Mouse (Mus musculus) spleen, adult 2 months (tissue): ENCODE data around the gene Prkcsh. TPM values are rescaled to one million over a fixed set of nuclear protein-coding genes. Genes with fewer than 3 reads are reported as not detected.

Source experiments
- DNase-seq, 2 experiments: peaks; one replicate each; pipeline versions ENCODE4 v3.0.0 to v3.0.0-alpha.2; 2012 to 2021; ENCODE audit warnings: low spot score in 2 of 2, low read depth in 1 of 2
- H3K27ac ChIP-seq: fragments of 200-500 bp; 2 replicates; pipeline ENCODE4 v1.5.1; 2012; ENCODE audit warnings: low read length, inconsistent platforms; ENCODE audit not compliant: insufficient read depth
- H3K27me3 ChIP-seq: fragments of 200-500 bp; 2 replicates; pipeline ENCODE4 v1.6.1; 2012; ENCODE audit warnings: mild to moderate bottlenecking, moderate library complexity, low read length, inconsistent platforms; ENCODE audit not compliant: control insufficient read depth, insufficient read depth
- H3K36me3 ChIP-seq: fragments of 200-500 bp; 2 replicates; pipeline ENCODE4 v1.6.1; 2012; ENCODE audit warnings: mild to moderate bottlenecking, low read length, inconsistent platforms; ENCODE audit not compliant: control insufficient read depth, insufficient read depth
- H3K4me1 ChIP-seq: fragments of 200-500 bp; 2 replicates; pipeline ENCODE4 v1.6.1; 2011; ENCODE audit warnings: inconsistent platforms; ENCODE audit not compliant: control insufficient read depth, insufficient read depth, insufficient read length
- H3K4me3 ChIP-seq: fragments of 200-500 bp; 2 replicates; pipeline ENCODE4 v1.5.1; 2011; ENCODE audit warnings: mild to moderate bottlenecking, inconsistent platforms; ENCODE audit not compliant: insufficient read depth, insufficient read length; ENCODE audit errors: extremely low read depth
- CTCF ChIP-seq: fragments of 200-500 bp; IDR thresholded peaks from 2 replicates; pipeline ENCODE4 v1.5.1; 2011; ENCODE audit warnings: mild to moderate bottlenecking, inconsistent platforms; ENCODE audit not compliant: insufficient read depth, insufficient read length, insufficient replicate concordance; ENCODE audit errors: extremely low read depth
- POLR2A ChIP-seq: fragments of 200-500 bp; IDR thresholded peaks from 2 replicates; pipeline ENCODE4 v1.6.1; 2011; ENCODE audit warnings: low read depth, low read length, inconsistent platforms
- WGBS: fragments of 180-500 bp; shearing (Covaris S2); methylation state at CpG from one replicate; pipeline ENCODE4 v1.1.7; 2018; 5-methylcytosine and 5-hydroxymethylcytosine counted together
- polyA plus RNA-seq: library from polyadenylated mRNA; depleted of rRNA; stranded (reverse); fragments of >200 nt; gene quantifications from 2 replicates; pipeline ENCODE4 v1.2.3, GENCODE M21; 2012

Prkcsh gene
- polyA plus RNA-seq, 1 experiment, result 47.4 TPM

DNA sequence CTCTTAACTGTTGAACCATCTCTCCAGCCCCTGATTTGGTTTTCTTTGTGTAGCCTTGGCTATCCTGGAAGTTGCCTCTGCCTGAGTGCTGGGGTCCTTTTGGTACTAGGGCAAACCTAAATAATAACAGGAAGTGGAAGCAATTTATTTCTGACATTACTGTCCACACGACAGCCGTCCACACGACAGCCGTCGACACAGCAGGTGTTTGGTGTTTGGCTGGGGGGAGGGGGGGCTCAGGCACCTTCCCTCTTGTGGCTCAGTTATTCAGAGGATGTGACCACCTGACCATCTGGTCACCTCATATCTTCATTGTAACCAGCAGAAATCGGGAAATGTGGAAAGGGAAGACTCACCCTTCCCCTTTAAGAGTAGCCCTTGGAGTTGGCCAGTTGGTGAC, 33.7 kb upstream of the Prkcsh start:
- Histone ChIP-seq H3K36me3 (no peaks in the 10 kb centered on the region), H3K27ac (no peak overlapping the region), H3K27me3 (no peaks in the 10 kb centered on the region), H3K4me1 (no peaks in the 10 kb centered on the region), H3K4me3 (no peak overlapping the region)
- TF ChIP-seq POLR2A (no peak), CTCF (no peak)
- DNase-seq, result no peak
- WGBS, result 26% methylated on average over 6 of the region's 6 CpGs

- DNase-seq, result no peak
- Histone ChIP-seq H3K27me3 (no peaks in the 10 kb centered on the region), H3K36me3 (no peaks in the 10 kb centered on the region), H3K4me1 (no peaks in the 10 kb centered on the region), H3K4me3 (no peak overlapping the region), H3K27ac (no peak overlapping the region)
- WGBS, result 85% methylated on average over 4 of the region's 4 CpGs
- TF ChIP-seq POLR2A (no peak), CTCF (no peak)
Measured at GRCm38 (mm10) chr9:21969304-21969703, 33.3 kb upstream of the Prkcsh start.

- TF ChIP-seq POLR2A, result no peak
- TF ChIP-seq CTCF, result no peak
- no peaks in the 10 kb centered on the region for H3K36me3 ChIP-seq
- no peaks in the 10 kb centered on the region for H3K4me1 ChIP-seq
- no peaks in the 10 kb centered on the region for H3K27me3 ChIP-seq
- DNase-seq, result no peak
- no peak overlapping the region for H3K4me3 ChIP-seq
- no peak overlapping the region for H3K27ac ChIP-seq
- 89% methylated on average over 10 of the region's 10 CpGs for WGBS
Measured at GRCm38 (mm10) chr9:21976626-21977175, 25.9 kb upstream of the Prkcsh start.

DNA sequence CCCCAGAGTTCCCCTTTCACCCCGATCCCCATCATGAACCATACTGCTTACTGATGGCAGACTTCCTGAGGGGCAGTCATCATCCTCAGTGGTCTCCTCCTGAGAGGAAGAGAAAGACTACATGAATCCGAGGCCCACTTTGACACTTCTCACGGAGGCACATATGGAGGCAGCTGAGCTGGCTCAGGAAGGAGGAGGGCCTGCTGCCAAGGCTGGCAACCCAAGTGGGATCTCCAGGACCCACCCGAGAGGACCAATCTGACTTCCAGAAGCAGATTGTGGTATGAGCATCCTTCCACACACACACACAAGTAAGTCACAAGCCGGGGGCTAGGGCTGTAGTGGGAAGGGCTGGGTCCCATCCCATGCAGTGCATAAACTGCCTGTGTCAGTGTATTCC, 25.3 kb upstream of the Prkcsh start:
- Histone ChIP-seq H3K36me3 (no peaks in the 10 kb centered on the region), H3K4me1 (no peaks in the 10 kb centered on the region), H3K27me3 (no peaks in the 10 kb centered on the region), H3K4me3 (no peak overlapping the region), H3K27ac (no peak overlapping the region)
- WGBS, result 87% methylated on average over 5 of the region's 5 CpGs
- TF ChIP-seq CTCF (no peak), POLR2A (no peak)
- no peak for DNase-seq

GRCm38 (mm10) chr9:21977972-21978371, 24.6 kb upstream of the Prkcsh start:
- H3K4me3 ChIP-seq, result no peak overlapping the region
- H3K4me1 ChIP-seq, result no peaks in the 10 kb centered on the region
- DNase-seq, result peak in 1 of 2 experiments; percentile 32
- no peaks in the 10 kb centered on the region for H3K27me3 ChIP-seq
- 34% methylated on average over 2 of the region's 2 CpGs for WGBS
- TF ChIP-seq POLR2A, result no peak
- peak; percentile 64; the same call in 1 of the 2 replicates for TF ChIP-seq CTCF
- H3K36me3 ChIP-seq, result no peaks in the 10 kb centered on the region
- no peak overlapping the region for H3K27ac ChIP-seq

- DNase-seq, result no peak
- TF ChIP-seq CTCF (no peak), POLR2A (no peak)
Measured at GRCm38 (mm10) chr9:21978398-21979128, 24.0 kb upstream of the Prkcsh start.

GRCm38 (mm10) chr9:21983911-21984310, 18.7 kb upstream of the Prkcsh start:
- Histone ChIP-seq H3K27ac (no peak overlapping the region), H3K4me1 (peaks cover 6% of the 10 kb centered on the region; the same call in 1 of the 2 replicates), H3K27me3 (peaks cover 13% of the 10 kb centered on the region; the same call in 1 of the 2 replicates), H3K4me3 (no peak overlapping the region), H3K36me3 (no peaks in the 10 kb centered on the region)
- WGBS, result 77% methylated on average over 3 of the region's 3 CpGs
- DNase-seq, result no peak
- TF ChIP-seq CTCF (no peak), POLR2A (no peak)

More at GRCm38 (mm10) chr9:21978398-21979128, 24.0 kb upstream of the Prkcsh start:
- no peaks in the 10 kb centered on the region for H3K4me1 ChIP-seq
- H3K36me3 ChIP-seq, result no peaks in the 10 kb centered on the region
- H3K4me3 ChIP-seq, result no peak overlapping the region
- WGBS, result 90% methylated on average over 4 of the region's 4 CpGs
- H3K27me3 ChIP-seq, result 0 out of 2 replicates have a peak, but pooled peaks cover 1% of the 10 kb centered on the region
- H3K27ac ChIP-seq, result no peak overlapping the region
